Mouse (Mus musculus): ENCODE measurements around the gene Ppp1cb. TPM values are rescaled to one million over a fixed set of nuclear protein-coding genes. Genes with fewer than 3 reads are reported as not detected.

Gene Ppp1cb
- polyA plus RNA-seq, 1 experiment from 2014 or later, result 207 TPM

- ATAC-seq (ENCODE audit: low FRiP score), result no peak
- 49% methylated on average over 1 of the region's 1 CpGs for WGBS
- Histone ChIP-seq H3K27me3 (no peaks in the 10 kb centered on the region), H3K9me3 (no peaks in the 10 kb centered on the region), H3K36me3 (peaks cover 6% of the 10 kb centered on the region), H3K27ac (no peak overlapping the region), H3K9ac (no peak overlapping the region), H3K4me2 (no peak overlapping the region), H3K4me1 (replicated peaks) (no peaks in the 10 kb centered on the region), H3K4me3 (no peak overlapping the region)
These were observed 61.7 kb downstream of the Ppp1cb start for GRCm38 (mm10) chr5:32520381-32520780.

- Histone ChIP-seq H3K4me1 (replicated peaks) (no peaks in the 10 kb centered on the region), H3K4me3 (no peak overlapping the region), H3K9me3 (no peaks in the 10 kb centered on the region), H3K36me3 (no peaks in the 10 kb centered on the region), H3K27me3 (no peaks in the 10 kb centered on the region), H3K27ac (no peak overlapping the region), H3K4me2 (no peak overlapping the region), H3K9ac (no peak overlapping the region)
- no peak for ATAC-seq (ENCODE audit: low FRiP score)
- WGBS, result 93% methylated on average over 2 of the region's 2 CpGs
These were observed 90.8 kb downstream of the Ppp1cb start for GRCm38 (mm10) chr5:32549449-32549848.

GRCm38 (mm10) chr5:32564697-32565096 lies 106.1 kb downstream of the Ppp1cb start:
- Histone ChIP-seq H3K4me1 (replicated peaks) (no peaks in the 10 kb centered on the region), H3K27ac (no peak overlapping the region), H3K9ac (no peak overlapping the region), H3K4me2 (no peak overlapping the region), H3K4me3 (no peak overlapping the region), H3K36me3 (no peaks in the 10 kb centered on the region), H3K9me3 (no peaks in the 10 kb centered on the region), H3K27me3 (no peaks in the 10 kb centered on the region)
- ATAC-seq (ENCODE audit: low FRiP score), result no peak
- WGBS, result 78% methylated on average over 1 of the region's 1 CpGs

Other genes starting within 250 kb of the Ppp1cb start
- gene Plb1, start 226.1 kb upstream of the Ppp1cb start, polyA plus RNA-seq (2015; fragmentation: Nextera tagmentation; extraction: Ambion mirVana), result 0.04 and 0.12 TPM in 2 replicates
- 21.8 and 22.6 TPM in 2 replicates for gene Yes1, start 152.3 kb downstream of the Ppp1cb start, polyA plus RNA-seq (2015; fragmentation: Nextera tagmentation; extraction: Ambion mirVana)